Mouse (Mus musculus): ENCODE measurements around the gene Jag2. TPM values are rescaled to one million over a fixed set of nuclear protein-coding genes. Genes with fewer than 3 reads are reported as not detected.

Jag2 gene
- total RNA-seq, 2 experiments from 2014 or later, result 0.64 to 4.5 TPM

GRCm38 (mm10) chr12:112911701-112912100 lies 17.9 kb downstream of the Jag2 start:
- ATAC-seq (replicated peaks; ENCODE audit: poor library complexity), result no peak

DNA sequence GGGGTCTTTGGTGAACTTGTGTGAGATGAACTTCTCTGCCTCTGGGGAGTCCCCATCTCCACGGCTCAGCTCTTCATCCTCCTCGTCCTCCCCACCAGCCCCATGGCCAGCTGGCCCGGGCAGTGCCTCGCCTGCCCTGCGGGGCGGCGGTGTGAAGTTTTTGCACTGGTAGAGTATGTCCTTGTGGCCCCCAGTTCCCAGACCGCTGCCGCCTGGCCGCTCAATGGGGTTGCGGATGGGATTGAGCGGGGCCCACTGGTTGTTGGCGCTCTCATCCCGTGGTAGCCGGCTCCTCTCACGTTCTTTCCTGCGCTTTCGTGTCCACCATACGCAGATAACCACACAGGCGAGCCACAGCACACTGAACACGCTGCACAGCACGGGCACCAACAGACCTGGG lies 20.6 kb downstream of the Jag2 start:
- no peak for ATAC-seq (replicated peaks; ENCODE audit: poor library complexity)

DNA sequence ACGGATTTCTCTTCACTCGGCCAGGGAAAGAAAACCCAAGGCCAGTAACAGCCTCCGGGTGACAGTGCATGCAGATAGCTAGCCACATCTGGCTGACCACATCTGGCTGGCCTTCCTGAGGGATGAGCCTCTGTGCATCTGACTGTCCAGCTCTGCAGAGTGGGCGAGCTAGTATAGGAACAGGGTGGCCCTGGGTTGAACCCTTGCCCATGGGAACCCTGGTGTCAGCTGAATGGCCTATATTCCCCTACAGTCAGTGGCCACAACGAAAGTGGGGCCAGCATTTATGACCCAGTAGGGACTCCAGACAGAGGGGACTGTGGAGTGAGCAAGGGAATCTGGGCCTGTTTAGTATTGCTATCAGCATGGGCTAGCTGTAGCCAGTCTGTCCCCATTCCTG lies 24.6 kb downstream of the Jag2 start:
- ATAC-seq (replicated peaks; ENCODE audit: poor library complexity), result no peak

GRCm38 (mm10) chr12:112903941-112904340 lies 25.6 kb downstream of the Jag2 start:
- no peak for ATAC-seq (replicated peaks; ENCODE audit: poor library complexity)

DNA sequence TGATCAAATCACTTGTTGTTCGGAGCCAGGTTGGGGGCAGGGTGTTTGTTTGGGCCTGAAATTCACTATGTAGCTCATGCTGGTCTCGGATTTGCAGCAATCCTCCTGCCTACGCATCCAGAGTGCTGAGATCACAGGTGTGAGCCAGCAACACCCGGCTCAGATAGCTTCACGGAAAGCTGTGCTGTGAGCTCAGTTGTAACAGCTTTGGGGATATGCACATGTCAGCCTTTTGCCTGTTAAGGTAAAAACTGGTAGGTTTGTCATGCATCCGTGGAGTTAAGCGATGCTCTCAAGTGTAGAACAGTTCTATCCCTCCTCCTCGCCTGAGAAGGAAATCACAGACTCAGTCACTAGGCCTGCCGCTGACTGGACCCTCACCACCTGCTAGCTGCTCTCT lies 28.9 kb downstream of the Jag2 start:
- ATAC-seq (replicated peaks; ENCODE audit: poor library complexity), result no peak

DNA sequence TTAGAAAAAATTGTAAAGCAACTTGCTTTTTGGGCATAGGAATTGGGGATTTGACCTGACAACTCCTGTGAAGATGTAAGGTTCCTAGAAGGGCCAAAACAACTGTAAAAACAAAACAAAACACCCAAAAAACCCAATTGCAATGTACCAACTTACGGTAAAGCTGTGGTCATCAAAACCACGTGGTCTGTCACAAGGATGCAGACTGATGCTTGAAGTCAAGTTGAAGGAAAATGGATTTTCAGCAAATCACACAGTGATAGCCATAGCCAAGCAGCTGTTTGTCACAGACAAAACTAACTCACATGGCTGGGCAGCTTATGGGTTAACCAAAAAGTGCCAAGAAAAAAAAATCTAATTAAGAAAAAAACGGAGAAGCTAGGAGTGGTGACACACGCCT lies 30.6 kb downstream of the Jag2 start:
- no peak for ATAC-seq (replicated peaks; ENCODE audit: poor library complexity)

DNA sequence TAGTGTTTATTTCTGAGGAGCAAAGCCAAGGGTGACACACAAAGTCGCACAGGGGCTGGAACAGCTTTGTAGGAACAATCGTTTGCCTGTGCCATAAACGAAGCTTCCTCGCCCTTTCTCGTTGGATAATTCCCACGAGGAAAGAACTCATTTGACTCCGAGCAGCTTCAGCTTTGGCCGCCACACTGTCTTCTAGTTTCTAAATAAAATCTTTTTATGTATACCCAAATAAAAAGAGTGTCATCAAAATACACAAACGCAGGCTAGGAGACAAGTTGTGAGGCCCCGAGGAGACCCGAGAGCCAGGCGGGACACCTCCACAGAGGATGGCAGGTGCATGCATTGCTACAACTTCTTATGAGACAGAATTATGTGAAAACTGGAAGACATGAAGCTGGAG lies 31.2 kb downstream of the Jag2 start:
- no peak for ATAC-seq (replicated peaks; ENCODE audit: poor library complexity)

DNA sequence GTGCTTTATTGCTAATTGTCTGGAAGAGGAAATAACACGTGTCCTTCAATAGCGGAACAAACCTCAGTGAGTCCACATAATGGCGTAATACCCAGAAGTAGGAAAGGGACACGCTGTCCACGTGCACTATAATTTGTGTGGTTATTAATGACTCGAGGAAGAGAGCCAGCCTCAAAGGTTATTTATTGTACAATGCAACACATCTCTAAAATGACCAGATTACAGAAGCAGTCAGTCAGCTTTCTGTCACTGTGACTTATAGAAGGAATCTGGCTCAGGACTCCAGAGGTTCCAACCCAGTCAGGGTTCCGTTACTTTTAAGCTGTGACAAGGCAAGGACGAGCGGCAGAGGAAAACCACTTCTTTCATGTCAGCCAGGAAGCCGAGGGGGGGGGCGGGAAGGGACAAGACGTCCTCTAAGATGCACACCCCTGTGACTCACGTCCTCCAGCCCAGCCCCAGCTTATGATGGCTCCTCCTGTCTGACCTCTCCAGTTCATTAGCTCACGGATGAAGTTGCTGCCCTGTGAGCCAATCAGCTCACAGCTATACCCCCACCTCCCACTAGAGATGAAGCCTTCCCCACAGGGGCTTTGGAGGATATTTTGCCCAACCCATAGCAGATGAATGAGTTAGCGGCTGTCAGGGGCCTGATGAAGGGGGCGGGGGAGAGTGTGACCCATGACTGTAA lies 31.9 kb downstream of the Jag2 start:
- peak; percentile 71 for ATAC-seq (replicated peaks; ENCODE audit: poor library complexity)

- peak; percentile 80 for ATAC-seq (replicated peaks; ENCODE audit: poor library complexity)
Observed at GRCm38 (mm10) chr12:112894969-112895368, 34.6 kb downstream of the Jag2 start.

- ATAC-seq (replicated peaks; ENCODE audit: poor library complexity), result peak; percentile 11; the same call in 1 of the 2 replicates
Observed at GRCm38 (mm10) chr12:112894303-112894884, 35.2 kb downstream of the Jag2 start.

- no peak for ATAC-seq (replicated peaks; ENCODE audit: poor library complexity)
Observed at GRCm38 (mm10) chr12:112885465-112885864, 44.1 kb downstream of the Jag2 start.

DNA sequence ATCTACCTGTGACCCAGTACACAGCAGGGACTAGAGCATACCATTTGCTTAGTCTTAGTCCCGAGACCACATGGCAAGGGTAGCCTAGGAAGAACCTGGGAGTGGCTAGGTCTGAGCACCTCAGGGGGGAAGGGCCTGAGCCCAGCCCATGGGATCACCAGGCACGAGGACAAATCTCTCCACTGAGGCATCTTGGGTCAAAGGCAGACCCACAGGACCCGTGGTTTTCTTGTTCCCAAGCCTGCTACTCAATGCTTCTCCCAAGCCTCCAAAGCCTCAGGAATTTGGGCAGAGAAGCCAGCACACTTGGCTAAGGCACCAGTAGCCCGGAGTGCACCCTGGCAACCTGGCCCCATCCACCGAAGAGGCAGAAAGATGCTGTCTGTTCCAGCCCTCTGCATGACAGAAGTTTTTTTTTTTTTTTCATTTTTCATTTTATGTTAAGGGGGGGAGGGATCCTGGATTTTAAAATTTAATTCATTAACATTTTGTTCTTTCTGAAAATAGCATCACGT lies 48.2 kb downstream of the Jag2 start:
- ATAC-seq (replicated peaks; ENCODE audit: poor library complexity), result no peak

DNA sequence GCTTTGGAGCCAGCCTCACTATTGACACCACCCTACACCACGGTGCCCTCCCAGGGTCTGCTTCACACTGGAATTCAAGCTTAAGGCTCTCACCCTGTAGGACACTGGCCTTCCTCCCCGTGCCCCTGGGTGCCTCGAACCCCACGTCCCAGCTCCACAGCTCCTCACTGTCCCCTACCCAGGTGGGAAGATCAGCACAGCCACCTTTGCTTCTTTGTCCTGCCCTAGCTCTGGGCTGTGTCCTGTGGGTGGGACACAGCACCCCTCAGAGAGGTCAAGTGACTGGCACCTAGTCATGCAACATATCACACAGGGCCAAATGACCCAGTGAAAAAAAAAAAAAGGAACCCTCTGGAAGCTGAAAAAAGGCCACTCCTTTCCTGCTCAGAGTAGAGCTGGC lies 48.9 kb downstream of the Jag2 start:
- ATAC-seq (replicated peaks; ENCODE audit: poor library complexity), result no peak

DNA sequence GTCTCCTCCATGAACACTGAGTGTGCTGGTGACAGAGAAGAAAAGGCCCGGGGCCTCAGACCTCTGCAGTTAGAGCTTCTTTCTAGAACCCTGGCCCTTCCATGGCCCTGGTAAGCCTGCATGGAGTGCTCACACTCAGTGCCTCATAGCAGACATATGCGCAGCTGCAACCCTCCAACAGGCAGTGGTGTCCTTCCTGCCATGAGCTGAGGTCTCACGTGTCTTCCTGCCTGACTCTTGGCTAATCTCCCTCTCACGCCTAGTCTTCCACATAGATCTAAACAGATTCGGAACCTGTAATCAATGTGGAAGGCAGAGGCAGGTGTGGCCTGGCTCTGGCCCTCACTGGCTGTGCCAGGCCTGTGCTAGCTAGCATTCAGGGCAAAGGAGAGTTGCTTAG lies 49.8 kb downstream of the Jag2 start:
- peak; percentile 28 for ATAC-seq (replicated peaks; ENCODE audit: poor library complexity)

DNA sequence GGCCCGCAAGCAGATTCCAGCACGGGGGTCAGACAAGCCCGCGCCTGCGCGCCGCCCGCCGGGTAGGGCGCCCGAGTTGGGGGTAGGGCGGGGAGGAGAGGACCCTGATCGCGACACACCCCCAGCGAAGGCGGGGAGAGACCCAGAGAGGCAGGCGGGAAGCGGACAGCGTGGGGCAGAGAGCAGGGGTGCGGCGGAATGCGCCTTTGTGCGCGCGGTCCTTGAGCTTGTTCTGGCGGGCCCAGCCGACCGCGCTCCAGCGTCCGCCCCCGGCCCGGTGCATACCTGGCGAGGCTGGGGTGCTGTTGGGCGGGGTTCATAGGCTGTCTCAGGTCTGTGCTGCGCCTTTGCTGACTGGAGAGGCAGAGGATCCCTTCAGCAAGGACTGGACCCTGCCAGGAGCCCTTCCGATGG lies 52.0 kb downstream of the Jag2 start:
- ATAC-seq (replicated peaks; ENCODE audit: poor library complexity), result no peak

DNA sequence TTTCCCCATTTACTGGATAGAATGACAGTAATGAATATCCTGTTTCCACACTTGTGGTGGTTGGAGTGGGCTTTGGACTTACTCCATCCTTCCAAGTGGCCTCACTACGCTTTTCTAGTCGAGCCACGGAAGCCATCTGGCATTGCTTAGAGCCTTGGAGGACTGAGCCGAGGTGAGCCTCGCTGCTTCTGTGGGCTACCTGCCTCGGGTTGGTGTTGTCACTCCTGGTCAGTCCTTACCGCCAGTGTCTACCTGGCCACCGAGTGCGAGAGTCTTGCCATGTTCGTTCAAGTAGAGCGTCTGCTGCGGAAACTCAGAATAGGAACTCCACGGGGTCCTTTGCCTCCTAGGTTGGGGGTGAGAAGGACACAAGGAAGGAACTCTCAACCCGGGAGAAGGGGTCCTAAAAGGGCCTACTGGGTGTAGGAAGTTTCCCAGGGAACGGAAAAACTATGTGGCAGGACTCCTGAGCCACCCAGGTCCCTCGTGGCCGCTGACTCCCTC lies 52.5 kb downstream of the Jag2 start:
- ATAC-seq (replicated peaks; ENCODE audit: poor library complexity), result no peak

DNA sequence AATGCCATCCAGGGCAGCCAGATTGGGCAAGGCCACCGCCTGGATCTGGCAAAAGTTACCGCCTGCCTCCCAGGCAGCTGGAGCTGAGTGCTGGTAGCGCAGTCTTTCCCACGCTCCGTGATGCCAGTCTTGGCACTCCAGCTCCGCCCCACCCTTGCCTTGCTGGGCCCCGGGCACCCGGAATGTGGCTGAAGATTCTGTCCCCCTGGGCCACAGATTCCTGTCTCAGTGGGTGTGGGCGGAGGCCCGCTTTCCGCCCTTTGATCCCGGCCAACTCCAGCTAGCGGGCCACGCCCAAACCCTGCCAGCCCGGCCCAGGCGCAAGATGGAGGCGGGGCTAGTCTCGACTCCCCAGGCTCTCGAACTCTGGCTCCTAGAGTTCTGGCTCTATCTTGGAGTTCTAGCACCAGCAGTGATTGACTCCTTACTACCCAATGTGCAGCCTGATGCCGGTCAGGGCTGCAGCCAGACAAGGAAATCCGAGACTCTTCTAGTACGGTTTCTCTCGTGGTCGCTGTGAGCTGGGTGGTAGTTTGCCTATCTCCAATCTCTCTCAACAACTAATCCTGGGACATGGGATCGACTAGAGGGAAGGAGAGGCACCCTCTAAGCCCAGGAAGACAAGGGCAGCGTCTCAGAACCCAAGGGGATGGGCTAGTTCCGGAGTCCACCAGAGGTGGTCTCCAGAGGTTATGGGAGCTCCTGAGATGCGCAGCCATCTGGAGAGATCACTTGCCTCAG lies 53.1 kb downstream of the Jag2 start:
- ATAC-seq (replicated peaks; ENCODE audit: poor library complexity), result peak; percentile 53

GRCm38 (mm10) chr12:112875225-112876013 lies 54.2 kb downstream of the Jag2 start:
- peak; percentile 63 for ATAC-seq (replicated peaks; ENCODE audit: poor library complexity)

GRCm38 (mm10) chr12:112874199-112874598 lies 55.4 kb downstream of the Jag2 start:
- no peak for ATAC-seq (replicated peaks; ENCODE audit: poor library complexity)

DNA sequence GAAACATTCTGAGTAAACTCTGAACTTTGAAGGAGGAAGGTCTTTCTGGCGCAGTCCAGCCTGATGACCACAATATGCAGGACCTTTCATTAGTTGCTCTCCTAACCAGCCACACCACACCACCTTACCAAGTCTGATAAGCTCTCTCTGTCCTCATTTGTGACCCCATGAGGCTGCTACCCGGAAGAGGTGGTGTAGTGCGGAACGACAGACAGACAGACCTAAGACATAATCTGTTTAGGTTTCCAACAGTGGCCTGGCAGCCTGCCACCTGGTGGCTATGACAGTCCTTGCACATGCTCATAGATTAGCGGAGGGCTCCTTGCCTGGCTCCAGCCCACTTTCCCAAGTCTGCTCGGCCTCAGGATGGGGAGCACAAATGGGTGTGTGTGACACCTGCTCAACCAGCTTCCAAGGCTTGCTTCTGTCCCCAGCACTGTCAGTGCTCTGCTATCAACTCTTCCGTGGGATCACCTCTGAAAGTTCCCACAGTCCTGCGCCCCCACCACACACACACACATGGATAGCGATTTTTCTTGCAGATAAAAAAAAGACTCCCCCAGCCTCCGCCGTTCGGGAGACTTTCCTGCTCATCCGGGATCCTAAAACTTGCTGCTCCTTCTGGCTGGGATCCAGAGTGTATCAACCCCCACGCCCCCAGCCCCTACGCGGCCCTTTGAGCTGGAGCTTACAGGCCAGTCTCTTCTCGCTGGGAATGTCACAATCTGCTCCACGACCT lies 56.0 kb downstream of the Jag2 start:
- ATAC-seq (replicated peaks; ENCODE audit: poor library complexity), result peak; percentile 68
